Mouse (Mus musculus) hematopoietic stem cell, adult 5-6 weeks (primary cell): Measurements from ENCODE around the gene Gpr152. TPM values are rescaled to one million over a fixed set of nuclear protein-coding genes. Genes with fewer than 3 reads are reported as not detected.
"Not testable (repeated sequence)": the region's sequence is repeated elsewhere in the genome, so short reads cannot be mapped to it uniquely, and the experiment has no call there.

Experiments
- ATAC-seq, 2 experiments: fragments of 125-278 bp in 1 of 2; replicated peaks in 1 of 2; 2 replicates each; pipeline ENCODE4 v1.8.0; 2016 to 2017; ENCODE audit warnings: inconsistent platforms in 2 of 2, mild to moderate bottlenecking in 2 of 2, moderate number of reproducible peaks in 2 of 2, low read depth in 1 of 2, moderate TSS enrichment in 1 of 2; ENCODE audit not compliant: low FRiP score in 2 of 2, poor library complexity in 2 of 2, severe bottlenecking in 2 of 2, insufficient read depth in 1 of 2, low TSS enrichment in 1 of 2
- total RNA-seq: library from RNA; stranded (forward); fragments of 172-1452, 232-1000 nt; gene quantifications from 2 replicates; pipeline ENCODE4 v1.2.3, GENCODE M21; 2017

The Gpr152 gene
- total RNA-seq, 1 experiment from 2014 or later = not detected

DNA sequence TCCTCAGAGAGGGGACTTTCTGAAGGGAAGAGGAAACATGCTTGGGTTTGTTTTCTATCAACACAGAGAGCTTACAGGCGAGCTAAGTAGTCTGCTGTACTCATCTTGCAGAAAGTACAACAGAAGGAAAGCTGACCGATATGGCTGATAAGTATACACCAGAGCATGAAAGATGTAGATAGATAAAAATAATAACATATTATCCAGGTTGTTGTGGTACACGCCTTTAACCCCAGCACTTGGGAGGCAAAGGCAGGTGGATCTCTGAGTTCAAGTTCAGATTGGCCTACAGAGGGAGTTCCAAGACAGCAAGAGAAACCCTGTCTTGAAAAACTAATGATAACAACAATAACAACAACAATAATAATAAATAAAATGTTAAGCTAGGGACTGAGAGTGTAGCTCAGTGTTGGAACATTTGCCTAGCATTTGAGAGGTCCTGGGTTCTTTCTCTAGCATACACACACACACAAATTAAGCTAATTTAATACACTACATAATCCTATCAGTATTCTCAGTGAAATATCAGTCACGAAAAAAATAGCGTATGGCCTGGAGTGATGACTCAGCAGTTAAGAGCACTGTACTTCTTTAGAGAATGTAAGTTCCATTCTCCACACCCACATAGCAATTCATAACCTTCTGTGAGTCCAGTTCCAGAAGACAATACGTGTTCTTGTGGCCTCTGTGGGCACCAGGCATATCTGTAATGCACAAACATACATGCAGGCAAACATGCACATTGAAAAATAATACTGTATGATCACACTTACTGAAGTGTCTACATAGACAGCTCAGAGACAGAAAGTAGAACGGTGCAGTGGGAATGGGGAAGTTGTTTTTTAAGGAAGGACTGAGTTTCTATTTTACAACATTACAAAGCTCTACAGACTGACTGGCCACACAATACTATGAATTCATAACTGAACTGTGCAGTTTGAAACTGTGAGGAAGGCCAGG is 16.9 kb upstream of the Gpr152 start:
- no peak for ATAC-seq

GRCm38 (mm10) chr19:4124432-4124831 is 15.2 kb upstream of the Gpr152 start:
- ATAC-seq = no peak

DNA sequence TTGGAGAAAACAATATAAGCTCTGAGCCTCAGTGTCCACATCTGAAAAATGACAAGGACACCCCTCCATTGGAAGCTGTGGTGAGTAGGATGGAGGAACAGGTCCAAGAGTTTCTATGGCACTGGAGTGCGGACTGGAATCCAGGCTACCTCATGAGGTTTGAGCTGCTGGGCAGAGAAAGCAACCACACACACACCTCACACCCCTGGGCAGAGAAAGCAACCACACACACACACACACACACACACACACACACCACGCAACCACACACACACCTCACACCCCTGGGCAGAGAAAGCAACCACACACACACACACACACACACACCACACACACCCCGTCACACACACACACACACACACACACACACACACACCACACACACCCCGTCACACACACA is 14.3 kb upstream of the Gpr152 start:
- ATAC-seq = not testable (repeated sequence)

- peak; percentile 79 to 87 for ATAC-seq
These were observed 13.6 kb upstream of the Gpr152 start, which contains the start of gene Aip for GRCm38 (mm10) chr19:4125741-4126696. Gene Aip, minus strand, starts transcription at chr19:4125858.

- ATAC-seq = no peak
These were observed 12.7 kb upstream of the Gpr152 start for GRCm38 (mm10) chr19:4126759-4127495.

DNA sequence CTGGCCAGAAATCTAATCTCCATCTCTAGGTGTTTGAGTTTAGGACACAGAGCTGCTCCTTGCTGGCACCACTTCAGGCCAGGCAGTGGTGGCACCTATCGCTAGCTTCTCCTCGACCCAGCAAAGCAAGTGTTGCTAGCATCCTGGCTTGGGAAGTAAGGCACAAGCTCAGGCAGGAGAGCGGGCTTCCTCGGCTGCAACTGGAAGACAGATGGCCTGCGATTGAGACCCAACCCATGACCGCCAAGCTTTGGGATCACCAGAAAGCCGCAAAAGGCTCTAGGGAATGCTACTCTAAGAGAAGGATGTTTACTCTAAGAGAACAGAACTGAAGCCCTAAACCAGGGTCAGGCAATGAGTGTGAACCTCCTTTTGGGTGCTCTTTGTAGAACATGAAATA is 10.1 kb upstream of the Gpr152 start:
- no peak for ATAC-seq

DNA sequence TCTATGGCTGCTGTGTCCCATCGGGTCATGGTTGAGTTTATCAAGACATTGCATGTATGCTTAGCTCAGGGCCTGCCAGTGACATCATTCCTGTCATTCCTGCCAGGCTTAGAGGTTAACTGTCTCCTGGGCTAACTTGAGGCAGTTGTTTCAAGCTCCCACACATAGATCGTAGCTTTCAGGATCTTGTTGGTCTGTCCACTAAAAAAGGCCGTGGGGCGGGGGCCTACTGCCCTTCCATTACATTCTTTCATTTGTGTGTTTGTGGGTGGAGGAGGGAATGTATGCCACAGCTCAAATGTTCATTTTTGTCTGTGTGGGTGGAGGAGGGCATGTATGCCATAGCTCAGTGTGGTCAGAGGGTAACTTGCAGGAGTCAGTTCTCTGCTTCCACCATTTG is 9.5 kb upstream of the Gpr152 start:
- ATAC-seq = no peak

GRCm38 (mm10) chr19:4131075-4131474 is 8.5 kb upstream of the Gpr152 start:
- no peak for ATAC-seq

DNA sequence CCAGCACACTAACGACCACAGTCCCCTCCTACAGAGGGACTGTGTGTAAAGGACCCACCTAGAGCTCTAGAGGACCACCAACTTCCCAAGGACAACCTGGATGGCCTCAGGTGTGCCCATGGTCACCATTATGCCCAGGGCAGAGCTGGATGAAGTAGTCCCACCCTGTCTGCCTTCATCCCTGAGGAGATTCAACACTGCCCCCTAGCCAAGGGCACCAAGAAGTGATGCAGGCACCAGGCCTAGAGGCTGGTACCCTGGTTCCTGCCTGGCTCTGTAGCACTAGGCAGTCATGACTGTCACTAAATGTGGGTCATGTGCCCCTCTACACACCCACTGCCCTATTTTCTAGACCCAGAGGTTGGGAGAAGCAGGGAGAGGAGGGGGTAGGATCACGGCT is 7.8 kb upstream of the Gpr152 start:
- no peak for ATAC-seq

DNA sequence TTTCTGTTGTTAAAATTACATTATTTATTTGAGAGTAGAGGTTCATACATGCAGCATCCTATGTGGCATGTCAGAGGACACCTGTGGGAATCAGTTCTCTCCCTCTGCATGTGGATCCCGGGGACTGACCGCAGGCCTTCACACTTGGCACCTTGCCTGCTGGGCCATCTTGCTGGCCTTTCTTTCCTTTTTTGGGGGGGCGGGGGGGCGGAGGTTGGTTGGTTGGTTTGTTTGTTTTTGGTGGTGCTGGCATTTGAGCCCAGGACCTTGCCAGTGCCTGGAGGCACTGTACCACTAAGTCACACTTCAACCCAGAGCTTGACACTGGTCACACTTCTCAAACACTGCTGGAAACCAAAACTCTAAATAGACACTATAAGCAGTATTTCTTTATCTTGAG is 5.2 kb upstream of the Gpr152 start:
- no peak for ATAC-seq

DNA sequence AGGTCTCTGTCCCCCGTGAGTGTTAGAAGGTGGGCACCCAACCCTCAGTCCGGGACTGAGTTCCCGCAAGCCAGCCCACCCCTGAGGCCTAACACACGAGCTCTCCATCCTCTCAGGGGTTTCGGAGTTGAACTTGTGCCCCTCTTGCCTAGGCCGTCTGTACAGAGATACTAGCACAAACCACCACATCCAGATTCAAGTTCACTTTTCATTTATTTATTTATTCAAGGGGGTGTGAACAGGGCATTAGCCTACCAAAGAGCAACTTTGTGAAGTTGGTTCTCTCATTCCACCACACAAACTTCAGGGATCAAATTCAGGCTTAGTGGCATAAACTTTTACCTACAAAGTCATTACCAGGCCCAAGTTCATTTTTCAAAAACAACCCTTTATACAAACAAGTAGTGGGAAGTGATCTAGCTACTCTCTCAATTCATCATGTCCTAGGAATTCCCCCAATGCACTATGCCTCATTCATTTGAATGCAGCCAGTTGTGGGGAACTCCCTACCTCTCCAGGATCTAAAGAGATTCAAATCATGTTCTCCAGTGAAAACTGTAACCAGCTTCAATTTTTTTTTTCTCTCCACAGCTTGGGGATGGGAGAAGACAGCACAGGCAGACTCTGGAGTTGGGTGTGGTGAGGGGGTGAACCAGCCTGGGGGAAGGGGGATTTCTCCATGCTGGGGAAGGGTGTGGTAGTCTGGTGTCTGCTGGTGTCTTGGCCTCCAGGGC is 4.2 kb upstream of the Gpr152 start:
- ATAC-seq = not testable (repeated sequence)

DNA sequence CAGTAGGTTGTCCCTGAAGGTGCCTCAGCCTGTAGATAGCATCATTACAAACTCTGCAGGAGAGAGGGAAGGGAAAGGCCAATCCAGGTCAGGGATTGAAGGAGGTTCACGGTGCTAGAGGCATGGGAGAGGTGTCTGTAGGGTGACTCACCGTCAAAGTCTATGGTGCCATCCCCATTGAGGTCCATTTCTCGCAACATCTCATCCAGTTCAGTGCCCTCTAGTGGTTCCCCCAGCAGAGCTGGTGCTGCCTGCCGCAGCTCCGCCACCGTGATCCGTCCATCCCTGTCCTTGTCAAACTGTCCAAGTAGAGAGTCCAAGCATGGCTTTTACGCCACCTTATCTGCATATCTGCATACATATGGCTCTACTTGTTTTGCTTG is 3.6 kb upstream of the Gpr152 start:
- peak; percentile 39 to 47; a peak in 2 of 4 replicates for ATAC-seq

DNA sequence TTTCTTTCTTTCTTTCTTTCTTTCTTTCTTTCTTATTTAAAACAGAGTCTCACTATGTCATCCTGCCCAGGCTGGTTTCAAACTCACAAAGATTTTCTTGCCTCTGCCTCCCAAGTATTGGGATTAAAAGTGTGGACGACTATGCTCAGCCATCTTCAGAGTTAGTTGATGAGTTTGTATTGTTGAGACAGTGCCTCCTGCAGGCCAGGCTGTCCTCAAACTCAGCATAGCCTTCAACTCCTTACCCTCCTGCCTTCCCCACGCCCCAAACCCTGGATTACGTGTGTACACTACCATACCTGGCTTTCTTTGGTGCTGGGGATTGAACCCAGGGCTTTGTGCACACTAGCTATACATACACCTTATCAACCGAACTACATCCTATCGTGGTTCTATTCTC is 3.1 kb upstream of the Gpr152 start:
- ATAC-seq = no peak

DNA sequence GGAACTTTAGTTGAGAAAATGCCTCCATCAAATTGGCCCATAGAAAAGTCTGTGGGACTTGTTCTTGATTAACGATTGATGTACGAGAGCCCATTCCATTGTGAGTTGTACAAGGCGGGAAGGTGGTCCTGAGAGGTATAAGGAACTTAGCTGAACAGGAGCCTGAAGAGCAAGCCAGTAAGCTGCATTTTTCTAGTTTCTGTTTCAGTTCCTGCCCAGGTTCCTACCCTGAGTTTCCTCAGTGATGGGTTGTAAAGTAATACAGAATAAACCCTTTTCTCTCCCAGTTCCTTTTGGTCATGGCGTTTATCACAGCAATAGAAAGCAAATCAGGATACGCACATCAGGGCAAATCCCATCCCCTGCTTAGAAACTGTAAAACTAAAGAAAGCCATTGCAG is 1.7 kb upstream of the Gpr152 start:
- ATAC-seq = peak in 1 of 2 experiments; percentile 34; a peak in 1 of 4 replicates

GRCm38 (mm10) chr19:4140147-4140546 is 560 bp downstream of the Gpr152 start:
- ATAC-seq = no peak

GRCm38 (mm10) chr19:4142416-4143173 is 3.0 kb downstream of the Gpr152 start:
- no peak for ATAC-seq
